Mouse (Mus musculus) frontal cortex, adult (tissue): ENCODE measurements around the gene Pla2g4c.

Experiments used
- ATAC-seq: cut with Nextera tagmentation; 2 replicates; pipeline ENCODE4 v1.9.2; 2017; ENCODE audit warnings: mild to moderate bottlenecking, moderate library complexity, mixed read lengths; ENCODE audit not compliant: low TSS enrichment

Gene Pla2g4c

DNA sequence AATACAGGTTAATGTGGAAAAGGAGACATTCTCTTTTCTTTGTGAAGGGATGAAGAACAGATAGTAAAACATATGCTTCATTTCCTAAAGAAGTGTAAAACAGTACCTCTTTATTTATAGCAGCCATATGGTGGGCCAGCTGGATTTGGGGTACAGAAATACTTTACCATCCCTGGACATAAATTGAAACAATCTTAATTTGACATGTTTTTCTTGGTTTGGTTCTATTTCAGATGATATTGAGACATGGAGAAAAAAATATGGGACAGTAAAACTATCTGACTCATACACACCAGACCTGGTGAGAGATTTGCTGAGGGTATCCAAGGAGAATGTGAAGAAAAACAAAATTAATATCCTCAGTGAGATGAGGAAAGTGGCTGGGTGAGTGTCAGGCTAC is 31.5 kb downstream of the Pla2g4c start:
- ATAC-seq = peak; percentile 90

DNA sequence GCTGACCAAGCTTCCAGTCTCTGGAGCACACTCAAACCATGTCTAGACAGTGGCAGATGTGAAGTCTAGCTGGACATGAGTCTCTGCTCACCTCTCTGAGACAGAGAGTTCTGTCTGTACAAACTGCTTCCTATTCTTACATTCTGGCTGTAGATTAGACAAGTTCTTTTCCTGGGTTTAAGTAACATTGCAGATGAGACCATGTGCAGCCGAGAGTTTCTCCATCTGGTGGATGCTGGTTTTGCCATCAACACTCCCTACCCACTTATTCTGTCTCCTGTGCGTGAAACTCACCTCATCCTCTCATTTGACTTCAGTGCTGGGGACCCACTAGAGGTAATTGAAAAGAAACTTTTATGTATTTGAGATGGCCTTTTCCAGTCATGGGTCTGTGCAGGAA is 56.1 kb downstream of the Pla2g4c start:
- peak; percentile 70 for ATAC-seq

DNA sequence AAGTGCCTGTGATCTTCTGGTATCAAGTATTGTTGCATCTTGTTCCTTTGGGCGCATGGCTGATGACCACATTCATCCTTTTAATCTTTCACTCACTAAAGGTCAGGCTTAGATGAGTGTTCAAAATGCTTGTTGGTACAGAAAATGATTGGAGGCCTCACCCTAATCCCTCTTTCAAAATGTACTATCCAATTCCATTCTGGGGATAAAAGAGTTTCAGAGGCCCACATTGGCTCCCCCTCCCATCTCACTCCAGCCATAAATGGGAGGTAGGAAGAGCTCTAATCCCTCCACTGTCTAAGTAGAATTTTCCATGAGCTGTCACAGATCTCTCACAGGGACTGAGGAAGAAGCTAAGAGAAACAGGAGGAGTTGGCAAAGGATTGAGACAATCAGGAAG is 73.4 kb downstream of the Pla2g4c start, which contains the start of gene Cabp5:
Gene Cabp5, plus strand, starts transcription at position 301 of the 400 bp plus-strand sequence.
- no peak for ATAC-seq
